Mouse (Mus musculus): ENCODE results near the gene Nfkb2. TPM values are rescaled to one million over a fixed set of nuclear protein-coding genes. Genes with fewer than 3 reads are reported as not detected.
A peak's percentile ranks its signal among the peaks of the same experiment; 100 is the strongest.

The Nfkb2 gene
- polyA plus RNA-seq, 1 experiment from 2014 or later, result 9.2 TPM

- 76% methylated on average over 7 of the region's 7 CpGs for WGBS
- H3K36me3 ChIP-seq (ENCODE audit: control insufficient read depth, insufficient read depth, low read length), result no peaks in the 10 kb centered on the region
- no peak overlapping the region for H3K4me3 ChIP-seq (ENCODE audit: low read depth, low read length)
- ATAC-seq (replicated peaks; ENCODE audit: low FRiP score, low TSS enrichment, low read depth) (no peak), DNase-seq (ENCODE audit: low spot score) (no peak)
- H3K4me2 ChIP-seq (ENCODE audit: low read length), result no peak overlapping the region
- H3K9ac ChIP-seq (ENCODE audit: low read length), result no peak overlapping the region
- no peaks in the 10 kb centered on the region for H3K9me3 ChIP-seq (ENCODE audit: control insufficient read depth, low read length)
- H3K27me3 ChIP-seq (replicated peaks; ENCODE audit: control insufficient read depth, insufficient read depth, low read length), result no peaks in the 10 kb centered on the region
- H3K27ac ChIP-seq (ENCODE audit: low read depth), result no peak overlapping the region
- H3K4me1 ChIP-seq (replicated peaks; ENCODE audit: control insufficient read depth, insufficient read depth, low read length), result peaks cover 4% of the 10 kb centered on the region; the same call in 1 of the 2 replicates
These were observed 35.3 kb downstream of the Nfkb2 start for GRCm38 (mm10) chr19:46339287-46339971.

- 14% methylated on average over 7 of the region's 7 CpGs for WGBS
- Histone ChIP-seq H3K9me3 (ENCODE audit: control insufficient read depth, low read length) (no peaks in the 10 kb centered on the region), H3K27ac (ENCODE audit: low read depth) (no peak overlapping the region), H3K4me2 (ENCODE audit: low read length) (no peak overlapping the region), H3K9ac (ENCODE audit: low read length) (no peak overlapping the region), H3K36me3 (ENCODE audit: control insufficient read depth, insufficient read depth, low read length) (no peaks in the 10 kb centered on the region), H3K4me3 (ENCODE audit: low read depth, low read length) (no peak overlapping the region), H3K27me3 (replicated peaks; ENCODE audit: control insufficient read depth, insufficient read depth, low read length) (0 out of 2 replicates have a peak, but pooled peaks cover 3% of the 10 kb centered on the region), H3K4me1 (replicated peaks; ENCODE audit: control insufficient read depth, insufficient read depth, low read length) (no peaks in the 10 kb centered on the region)
- no peak for DNase-seq (ENCODE audit: low spot score)
- no peak for ATAC-seq (replicated peaks; ENCODE audit: low FRiP score, low TSS enrichment, low read depth)
These were observed 40.7 kb downstream of the Nfkb2 start for GRCm38 (mm10) chr19:46344710-46345419.

- Histone ChIP-seq H3K9ac (ENCODE audit: low read length) (no peak overlapping the region), H3K9me3 (ENCODE audit: control insufficient read depth, low read length) (no peaks in the 10 kb centered on the region), H3K27me3 (replicated peaks; ENCODE audit: control insufficient read depth, insufficient read depth, low read length) (0 out of 2 replicates have a peak, but pooled peaks cover 3% of the 10 kb centered on the region), H3K4me2 (ENCODE audit: low read length) (no peak overlapping the region), H3K36me3 (ENCODE audit: control insufficient read depth, insufficient read depth, low read length) (no peaks in the 10 kb centered on the region), H3K4me1 (replicated peaks; ENCODE audit: control insufficient read depth, insufficient read depth, low read length) (no peaks in the 10 kb centered on the region), H3K27ac (ENCODE audit: low read depth) (no peak overlapping the region), H3K4me3 (ENCODE audit: low read depth, low read length) (no peak overlapping the region)
- ATAC-seq (replicated peaks; ENCODE audit: low FRiP score, low TSS enrichment, low read depth), result no peak
- no peak for DNase-seq (ENCODE audit: low spot score)
- 97% methylated on average over 1 of the region's 1 CpGs for WGBS
These were observed 43.0 kb downstream of the Nfkb2 start for GRCm38 (mm10) chr19:46347146-46347545.

GRCm38 (mm10) chr19:46347936-46348668, 44.0 kb downstream of the Nfkb2 start:
- Histone ChIP-seq H3K36me3 (ENCODE audit: control insufficient read depth, insufficient read depth, low read length) (no peaks in the 10 kb centered on the region), H3K4me2 (ENCODE audit: low read length) (peak overlapping the region; percentile 90), H3K9ac (ENCODE audit: low read length) (peak overlapping the region; percentile 73), H3K4me3 (ENCODE audit: low read depth, low read length) (peak overlapping the region; percentile 64), H3K4me1 (replicated peaks; ENCODE audit: control insufficient read depth, insufficient read depth, low read length) (no peaks in the 10 kb centered on the region), H3K27ac (ENCODE audit: low read depth) (peak overlapping the region; percentile 61; the same call in 1 of the 2 replicates), H3K9me3 (ENCODE audit: control insufficient read depth, low read length) (no peaks in the 10 kb centered on the region), H3K27me3 (replicated peaks; ENCODE audit: control insufficient read depth, insufficient read depth, low read length) (0 out of 2 replicates have a peak, but pooled peaks cover 3% of the 10 kb centered on the region)
- no peak for DNase-seq (ENCODE audit: low spot score)
- no peak; the same call in 1 of the 2 replicates for ATAC-seq (replicated peaks; ENCODE audit: low FRiP score, low TSS enrichment, low read depth)
- 31% methylated on average over 14 of the region's 14 CpGs for WGBS

GRCm38 (mm10) chr19:46348761-46349458, 44.8 kb downstream of the Nfkb2 start:
- peak; percentile 81 for ATAC-seq (replicated peaks; ENCODE audit: low FRiP score, low TSS enrichment, low read depth)
- H3K4me2 ChIP-seq (ENCODE audit: low read length), result peak overlapping the region; percentile 90
- peak overlapping the region; percentile 73 for H3K9ac ChIP-seq (ENCODE audit: low read length)
- no peaks in the 10 kb centered on the region for H3K9me3 ChIP-seq (ENCODE audit: control insufficient read depth, low read length)
- peak overlapping the region; percentile 64 for H3K4me3 ChIP-seq (ENCODE audit: low read depth, low read length)
- 0 out of 2 replicates have a peak, but pooled peaks cover 3% of the 10 kb centered on the region for H3K27me3 ChIP-seq (replicated peaks; ENCODE audit: control insufficient read depth, insufficient read depth, low read length)
- under 1% methylated on average over 74 of the region's 78 CpGs for WGBS
- no peaks in the 10 kb centered on the region for H3K4me1 ChIP-seq (replicated peaks; ENCODE audit: control insufficient read depth, insufficient read depth, low read length)
- peak; percentile 82 for DNase-seq (ENCODE audit: low spot score)
- H3K36me3 ChIP-seq (ENCODE audit: control insufficient read depth, insufficient read depth, low read length), result no peaks in the 10 kb centered on the region
- peak overlapping the region; percentile 61 for H3K27ac ChIP-seq (ENCODE audit: low read depth)

- Histone ChIP-seq H3K4me3 (ENCODE audit: low read depth, low read length) (peak overlapping the region; percentile 64), H3K9ac (ENCODE audit: low read length) (peak overlapping the region; percentile 73), H3K27me3 (replicated peaks; ENCODE audit: control insufficient read depth, insufficient read depth, low read length) (0 out of 2 replicates have a peak, but pooled peaks cover 3% of the 10 kb centered on the region), H3K4me1 (replicated peaks; ENCODE audit: control insufficient read depth, insufficient read depth, low read length) (no peaks in the 10 kb centered on the region), H3K36me3 (ENCODE audit: control insufficient read depth, insufficient read depth, low read length) (no peaks in the 10 kb centered on the region), H3K9me3 (ENCODE audit: control insufficient read depth, low read length) (no peaks in the 10 kb centered on the region), H3K27ac (ENCODE audit: low read depth) (no peak overlapping the region), H3K4me2 (ENCODE audit: low read length) (peak overlapping the region; percentile 90)
- ATAC-seq (replicated peaks; ENCODE audit: low FRiP score, low TSS enrichment, low read depth) (0 out of 2 replicates have a peak, but pooled peaks have one; percentile 21), DNase-seq (ENCODE audit: low spot score) (no peak)
- 32% methylated on average over 6 of the region's 6 CpGs for WGBS
These were observed 45.4 kb downstream of the Nfkb2 start for GRCm38 (mm10) chr19:46349550-46349949.

- peak within 1 kb of the TSS; percentile 90 for H3K4me2 ChIP-seq (ENCODE audit: low read length)
- H3K9ac ChIP-seq (ENCODE audit: low read length), result peak within 1 kb of the TSS; percentile 73
- no peaks in the 10 kb centered on the region for H3K36me3 ChIP-seq (ENCODE audit: control insufficient read depth, insufficient read depth, low read length)
- DNase-seq (ENCODE audit: low spot score), result no peak
- H3K4me1 ChIP-seq (replicated peaks; ENCODE audit: control insufficient read depth, insufficient read depth, low read length), result no peaks in the 10 kb centered on the region
- H3K27ac ChIP-seq (ENCODE audit: low read depth), result peak within 1 kb of the TSS; percentile 61; the same call in 1 of the 2 replicates
- 59% methylated on average over 10 of the region's 10 CpGs for WGBS
- H3K4me3 ChIP-seq (ENCODE audit: low read depth, low read length), result peak within 1 kb of the TSS; percentile 64
- no peaks in the 10 kb centered on the region for H3K27me3 ChIP-seq (replicated peaks; ENCODE audit: control insufficient read depth, insufficient read depth, low read length)
- no peaks in the 10 kb centered on the region for H3K9me3 ChIP-seq (ENCODE audit: control insufficient read depth, low read length)
- no peak for ATAC-seq (replicated peaks; ENCODE audit: low FRiP score, low TSS enrichment, low read depth)
These were observed 46.2 kb downstream of the Nfkb2 start, which contains the start of gene 2310034G01Rik for GRCm38 (mm10) chr19:46350168-46350932. Gene 2310034G01Rik, minus strand, starts transcription at chr19:46350302.
